In genomic region chr7:112790334-112790733, GRCm38 (mm10) we compare ENCODE assay signal across 12 mouse cellular contexts.
"Had no signal": no experiment of that assay in that cellular context is flagged by ENCODE, and none has a peak within 500 bp of the region (broad histone marks: within the 10 kb centered on the region; RNA-seq: fewer than 3 reads in every experiment).

No protein-coding gene starts in this region.

- H3K4me3 ChIP-seq: left cerebral cortex, adult 2 months; midbrain, embryonic 10.5 days; neural tube, embryonic 12.5 days had no signal

- DNase-seq: kidney, postnatal 14 days; lung, adult 18-20 months; lung, postnatal 4 days; midbrain, embryonic 14.5 days; thymus, adult 18-20 months; thymus, postnatal 14 days had no signal

- H3K9ac ChIP-seq: liver, embryonic 14.5 days; neural tube, embryonic 12.5 days had no signal

- H3K9me3 ChIP-seq: midbrain, embryonic 10.5 days; neural tube, embryonic 12.5 days had no signal

- ATAC-seq: inflammation-experienced regulatory T-cells, adult 6 months; intestine, postnatal 0 days had no signal

- H3K27me3 ChIP-seq: neural tube, embryonic 12.5 days had no signal

- H3K4me2 ChIP-seq: neural tube, embryonic 12.5 days had no signal

- H3K36me3 ChIP-seq: midbrain, embryonic 10.5 days; neural tube, embryonic 12.5 days had no signal

- H3K27ac ChIP-seq: left cerebral cortex, adult 2 months; liver, embryonic 14.5 days; midbrain, embryonic 10.5 days; neural tube, embryonic 12.5 days had no signal
